Mouse (Mus musculus): ENCODE data around the gene Adamts4. TPM values are rescaled to one million over a fixed set of nuclear protein-coding genes. Genes with fewer than 3 reads are reported as not detected.

Adamts4 gene
- polyA plus RNA-seq, 1 experiment from 2014 or later: 5.2 TPM

- peaks cover 12% of the 10 kb centered on the region for H3K4me1 ChIP-seq (replicated peaks)
- H3K4me2 ChIP-seq: peak overlapping the region; percentile 83
- peaks cover 38% of the 10 kb centered on the region for H3K36me3 ChIP-seq
- no peak for ATAC-seq (replicated peaks; ENCODE audit: insufficient number of reproducible peaks, insufficient read depth, low FRiP score, low read depth)
- no peaks in the 10 kb centered on the region for H3K27me3 ChIP-seq
- H3K27ac ChIP-seq: 0 out of 2 replicates have a peak overlapping the region, but pooled peaks have one; percentile 72
- 35% methylated on average over 9 of the region's 9 CpGs for WGBS
- H3K9ac ChIP-seq: peak overlapping the region; percentile 83
- H3K9me3 ChIP-seq (replicated peaks): no peaks in the 10 kb centered on the region
- H3K4me3 ChIP-seq: peak overlapping the region; percentile 89
Measured at GRCm38 (mm10) chr1:171271196-171271595, 21.0 kb downstream of the Adamts4 start.

- H3K27me3 ChIP-seq: no peaks in the 10 kb centered on the region
- peak overlapping the region; percentile 89; the same call in 1 of the 2 replicates for H3K4me3 ChIP-seq
- no peaks in the 10 kb centered on the region for H3K9me3 ChIP-seq (replicated peaks)
- H3K27ac ChIP-seq: no peak overlapping the region
- no peak for ATAC-seq (replicated peaks; ENCODE audit: insufficient number of reproducible peaks, insufficient read depth, low FRiP score, low read depth)
- 62% methylated on average over 10 of the region's 10 CpGs for WGBS
- peaks cover 12% of the 10 kb centered on the region for H3K4me1 ChIP-seq (replicated peaks)
- H3K36me3 ChIP-seq: peaks cover 42% of the 10 kb centered on the region
- no peak overlapping the region for H3K9ac ChIP-seq
- peak overlapping the region; percentile 83; the same call in 1 of the 2 replicates for H3K4me2 ChIP-seq
Measured at GRCm38 (mm10) chr1:171271622-171272021, 21.4 kb downstream of the Adamts4 start.

- H3K36me3 ChIP-seq: peaks cover 47% of the 10 kb centered on the region
- H3K4me1 ChIP-seq (replicated peaks): peaks cover 12% of the 10 kb centered on the region
- H3K4me3 ChIP-seq: no peak overlapping the region
- no peak overlapping the region for H3K27ac ChIP-seq
- H3K27me3 ChIP-seq: no peaks in the 10 kb centered on the region
- no peaks in the 10 kb centered on the region for H3K9me3 ChIP-seq (replicated peaks)
- no peak for ATAC-seq (replicated peaks; ENCODE audit: insufficient number of reproducible peaks, insufficient read depth, low FRiP score, low read depth)
- 87% methylated on average over 3 of the region's 3 CpGs for WGBS
- 0 out of 2 replicates have a peak overlapping the region, but pooled peaks have one; percentile 83 for H3K4me2 ChIP-seq
- H3K9ac ChIP-seq: no peak overlapping the region
Measured at GRCm38 (mm10) chr1:171272086-171272485, 21.9 kb downstream of the Adamts4 start.

GRCm38 (mm10) chr1:171274171-171274570, 23.9 kb downstream of the Adamts4 start:
- Histone ChIP-seq H3K27me3 (no peaks in the 10 kb centered on the region), H3K36me3 (peaks cover 54% of the 10 kb centered on the region), H3K4me2 (no peak overlapping the region), H3K9ac (no peak overlapping the region), H3K4me3 (no peak overlapping the region), H3K4me1 (replicated peaks) (peaks cover 12% of the 10 kb centered on the region), H3K27ac (no peak overlapping the region), H3K9me3 (replicated peaks) (no peaks in the 10 kb centered on the region)
- 92% methylated on average over 12 of the region's 12 CpGs for WGBS
- ATAC-seq (replicated peaks; ENCODE audit: insufficient number of reproducible peaks, insufficient read depth, low FRiP score, low read depth): no peak

- ATAC-seq (replicated peaks; ENCODE audit: insufficient number of reproducible peaks, insufficient read depth, low FRiP score, low read depth): no peak
- Histone ChIP-seq H3K4me1 (replicated peaks) (peaks cover 18% of the 10 kb centered on the region), H3K4me2 (no peak overlapping the region), H3K27ac (no peak overlapping the region), H3K9me3 (replicated peaks) (no peaks in the 10 kb centered on the region), H3K9ac (no peak overlapping the region), H3K27me3 (no peaks in the 10 kb centered on the region), H3K36me3 (peaks cover 54% of the 10 kb centered on the region), H3K4me3 (no peak overlapping the region)
- WGBS: 90% methylated on average over 11 of the region's 11 CpGs
Measured at GRCm38 (mm10) chr1:171275144-171275734, 25.0 kb downstream of the Adamts4 start.

- ATAC-seq (replicated peaks; ENCODE audit: insufficient number of reproducible peaks, insufficient read depth, low FRiP score, low read depth): no peak
- H3K36me3 ChIP-seq: peaks cover 54% of the 10 kb centered on the region
- WGBS: 87% methylated on average over 14 of the region's 14 CpGs
- H3K27me3 ChIP-seq: no peaks in the 10 kb centered on the region
- H3K4me3 ChIP-seq: no peak overlapping the region
- H3K27ac ChIP-seq: no peak overlapping the region
- peaks cover 15% of the 10 kb centered on the region for H3K4me1 ChIP-seq (replicated peaks)
- no peaks in the 10 kb centered on the region for H3K9me3 ChIP-seq (replicated peaks)
- H3K4me2 ChIP-seq: no peak overlapping the region
- H3K9ac ChIP-seq: no peak overlapping the region
Measured at GRCm38 (mm10) chr1:171276110-171276748, 26.0 kb downstream of the Adamts4 start.

- H3K27me3 ChIP-seq: no peaks in the 10 kb centered on the region
- ATAC-seq (replicated peaks; ENCODE audit: insufficient number of reproducible peaks, insufficient read depth, low FRiP score, low read depth): no peak
- no peak overlapping the region for H3K9ac ChIP-seq
- no peaks in the 10 kb centered on the region for H3K9me3 ChIP-seq (replicated peaks)
- no peak overlapping the region for H3K4me3 ChIP-seq
- peaks cover 19% of the 10 kb centered on the region for H3K4me1 ChIP-seq (replicated peaks)
- peaks cover 48% of the 10 kb centered on the region for H3K36me3 ChIP-seq
- no peak overlapping the region for H3K27ac ChIP-seq
- H3K4me2 ChIP-seq: no peak overlapping the region
- WGBS: 83% methylated on average over 10 of the region's 10 CpGs
Measured at GRCm38 (mm10) chr1:171277736-171278135, 27.5 kb downstream of the Adamts4 start.

- H3K9ac ChIP-seq: no peak overlapping the region
- no peaks in the 10 kb centered on the region for H3K9me3 ChIP-seq (replicated peaks)
- no peak overlapping the region for H3K4me3 ChIP-seq
- H3K4me1 ChIP-seq (replicated peaks): peaks cover 19% of the 10 kb centered on the region
- H3K4me2 ChIP-seq: no peak overlapping the region
- H3K27me3 ChIP-seq: no peaks in the 10 kb centered on the region
- H3K36me3 ChIP-seq: peaks cover 43% of the 10 kb centered on the region
- 92% methylated on average over 8 of the region's 8 CpGs for WGBS
- no peak for ATAC-seq (replicated peaks; ENCODE audit: insufficient number of reproducible peaks, insufficient read depth, low FRiP score, low read depth)
- H3K27ac ChIP-seq: no peak overlapping the region
Measured at GRCm38 (mm10) chr1:171278436-171278835, 28.2 kb downstream of the Adamts4 start.

GRCm38 (mm10) chr1:171279012-171279705, 28.9 kb downstream of the Adamts4 start:
- H3K9ac ChIP-seq: no peak overlapping the region
- H3K27me3 ChIP-seq: no peaks in the 10 kb centered on the region
- no peaks in the 10 kb centered on the region for H3K9me3 ChIP-seq (replicated peaks)
- H3K36me3 ChIP-seq: peaks cover 42% of the 10 kb centered on the region
- peak overlapping the region; percentile 78; the same call in 1 of the 2 replicates for H3K4me3 ChIP-seq
- H3K4me1 ChIP-seq (replicated peaks): peaks cover 19% of the 10 kb centered on the region
- no peak overlapping the region for H3K27ac ChIP-seq
- 90% methylated on average over 14 of the region's 14 CpGs for WGBS
- ATAC-seq (replicated peaks; ENCODE audit: insufficient number of reproducible peaks, insufficient read depth, low FRiP score, low read depth): no peak
- H3K4me2 ChIP-seq: 0 out of 2 replicates have a peak overlapping the region, but pooled peaks have one; percentile 86

- ATAC-seq (replicated peaks; ENCODE audit: insufficient number of reproducible peaks, insufficient read depth, low FRiP score, low read depth): no peak
- no peaks in the 10 kb centered on the region for H3K9me3 ChIP-seq (replicated peaks)
- H3K36me3 ChIP-seq: peaks cover 39% of the 10 kb centered on the region
- peaks cover 19% of the 10 kb centered on the region for H3K4me1 ChIP-seq (replicated peaks)
- H3K27ac ChIP-seq: no peak overlapping the region
- peak overlapping the region; percentile 78 for H3K4me3 ChIP-seq
- peak overlapping the region; percentile 86 for H3K4me2 ChIP-seq
- peak overlapping the region; percentile 79 for H3K9ac ChIP-seq
- H3K27me3 ChIP-seq: no peaks in the 10 kb centered on the region
- WGBS: 64% methylated on average over 5 of the region's 5 CpGs
Measured at GRCm38 (mm10) chr1:171279721-171280120, 29.5 kb downstream of the Adamts4 start.

- H3K36me3 ChIP-seq: peaks cover 39% of the 10 kb centered on the region
- H3K4me1 ChIP-seq (replicated peaks): peaks cover 19% of the 10 kb centered on the region
- ATAC-seq (replicated peaks; ENCODE audit: insufficient number of reproducible peaks, insufficient read depth, low FRiP score, low read depth): peak; percentile 8; the same call in 1 of the 2 replicates
- peak overlapping the region; percentile 71 for H3K27ac ChIP-seq
- H3K9me3 ChIP-seq (replicated peaks): no peaks in the 10 kb centered on the region
- no peaks in the 10 kb centered on the region for H3K27me3 ChIP-seq
- H3K4me3 ChIP-seq: peak overlapping the region; percentile 78
- 1% methylated on average over 25 of the region's 25 CpGs for WGBS
- H3K9ac ChIP-seq: peak overlapping the region; percentile 79
- H3K4me2 ChIP-seq: peak overlapping the region; percentile 86
Measured at GRCm38 (mm10) chr1:171280250-171280915, 30.2 kb downstream of the Adamts4 start.
